Mouse (Mus musculus) monocyte, adult 5-6 weeks (primary cell): ENCODE results near the gene Zfp316. TPM values are rescaled to one million over a fixed set of nuclear protein-coding genes. Genes with fewer than 3 reads are reported as not detected.
A peak's percentile ranks its signal among the peaks of the same experiment; 100 is the strongest.

Source experiments
- ATAC-seq: fragments of 153-309, 156-312 bp; replicated peaks from 2 replicates; pipeline ENCODE4 v1.8.0; 2017; ENCODE audit warnings: mild to moderate bottlenecking; ENCODE audit not compliant: low TSS enrichment, insufficient number of reproducible peaks, severe bottlenecking, poor library complexity, low FRiP score
- total RNA-seq: library from RNA; stranded (forward); fragments of 200-1000, 200-491, 200-594 nt; gene quantifications from 3 replicates; pipeline ENCODE4 v1.2.3, GENCODE M21; 2017

Zfp316 gene
- total RNA-seq, 1 experiment from 2014 or later: 1.4 TPM

GRCm38 (mm10) chr5:143252791-143253185 lies 17.0 kb downstream of the Zfp316 start:
- no peak for ATAC-seq

- ATAC-seq: no peak
Observed at GRCm38 (mm10) chr5:143252039-143252438, 17.8 kb downstream of the Zfp316 start.

GRCm38 (mm10) chr5:143244926-143245325 lies 24.9 kb downstream of the Zfp316 start:
- no peak for ATAC-seq

GRCm38 (mm10) chr5:143236036-143236435 lies 33.8 kb downstream of the Zfp316 start:
- no peak for ATAC-seq

DNA sequence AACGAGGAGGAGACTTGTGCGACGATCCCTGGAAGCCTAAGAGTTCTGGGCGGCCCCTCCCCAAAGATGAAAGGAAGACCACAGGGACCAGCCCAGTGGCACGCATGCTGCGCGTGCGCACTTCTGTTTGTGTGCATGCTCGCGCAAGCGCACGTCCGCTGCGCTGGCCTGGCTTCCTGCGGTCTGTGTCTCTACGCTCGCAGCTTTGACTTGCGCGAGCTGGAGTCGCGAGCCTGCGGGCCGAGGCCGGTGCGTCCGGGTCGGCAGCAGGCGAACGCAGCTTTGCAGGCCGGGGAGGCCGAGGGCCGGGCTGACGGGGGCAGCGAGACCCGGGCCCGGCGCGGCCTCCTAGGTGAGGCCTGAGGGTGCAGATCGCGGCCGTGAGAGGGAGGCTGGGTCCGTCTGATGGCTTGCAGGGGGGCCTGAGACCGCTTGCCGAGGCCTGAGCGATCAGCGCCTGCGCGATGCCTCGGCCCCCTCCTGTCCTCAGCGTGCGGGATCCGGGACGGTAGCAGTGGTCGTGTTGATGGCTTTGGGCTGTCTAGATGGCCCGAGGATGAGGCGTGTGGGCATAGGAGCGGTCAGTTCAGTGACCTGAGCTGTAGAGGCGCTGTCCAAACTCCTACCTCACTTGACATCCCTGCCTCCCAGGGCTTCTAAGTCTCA lies 34.7 kb downstream of the Zfp316 start, which contains the start of gene Zfp12:
Zfp12 (plus strand) TSS at position 136 of the 666 bp plus-strand sequence.
- ATAC-seq: peak; percentile 89

DNA sequence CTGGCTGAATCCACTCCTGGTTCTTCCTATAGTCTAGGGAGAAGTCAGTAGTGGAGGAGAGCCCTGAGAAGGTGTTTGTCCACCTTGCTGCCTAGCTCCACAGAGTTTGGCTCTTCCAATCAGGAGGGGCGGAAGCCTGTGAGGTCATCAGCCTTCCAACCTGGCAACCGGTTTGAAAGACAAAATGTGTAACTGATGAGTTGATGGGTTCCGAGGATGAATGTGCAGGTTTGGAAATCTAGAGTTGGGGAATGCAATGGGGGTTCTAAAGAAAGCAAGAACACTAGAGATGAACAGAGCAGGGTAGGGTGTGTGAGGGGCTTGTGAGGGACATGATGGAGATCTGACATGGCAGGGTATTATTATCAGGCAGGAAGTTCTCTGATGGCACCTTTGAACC lies 43.0 kb downstream of the Zfp316 start, which contains the start of gene Spdye4a:
Spdye4a (minus strand) TSS at position 101 of the 400 bp plus-strand sequence.
- no peak for ATAC-seq

GRCm38 (mm10) chr5:143222287-143222686 lies 47.5 kb downstream of the Zfp316 start:
- no peak for ATAC-seq

- no peak for ATAC-seq
Observed at GRCm38 (mm10) chr5:143220996-143221395, 48.8 kb downstream of the Zfp316 start.

GRCm38 (mm10) chr5:143213832-143214231 lies 56.0 kb downstream of the Zfp316 start:
- no peak for ATAC-seq

DNA sequence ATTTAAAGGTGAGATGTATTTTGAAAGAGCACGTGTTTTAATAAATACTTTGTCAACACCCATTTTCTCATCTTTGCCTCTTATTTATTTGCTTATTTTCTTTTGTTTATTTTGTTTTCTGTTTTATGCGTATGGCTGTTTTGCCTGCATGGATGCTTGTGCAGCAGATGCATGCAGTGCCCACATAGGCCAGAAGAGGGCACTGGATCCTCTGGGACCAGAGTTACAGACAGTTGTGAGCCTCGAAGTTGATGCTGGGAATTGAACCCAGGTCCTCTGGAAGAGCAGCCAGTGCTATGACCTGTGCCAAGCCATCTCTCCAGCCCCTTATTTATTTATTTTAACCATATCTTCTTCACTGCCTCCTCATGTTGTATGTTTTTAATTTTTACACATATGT lies 64.8 kb downstream of the Zfp316 start:
- ATAC-seq: no peak

Other genes with a start within 250 kb of the Zfp316 start
- gene Rnf216, start 157.0 kb downstream of the Zfp316 start, total RNA-seq: 100 to 120 TPM (median 101 TPM) in 3 replicates
- not detected in 3 replicates for gene Olfr718-ps1, start 122.4 kb downstream of the Zfp316 start, total RNA-seq
- gene Rbak, start 89.2 kb downstream of the Zfp316 start, total RNA-seq: 6.0 to 19.7 TPM (median 18.1 TPM) in 3 replicates
- gene Spdye4b, start 89.0 kb downstream of the Zfp316 start, total RNA-seq: 0.29 to 0.95 TPM in 2 of 3 replicates, not detected in the other
- gene Spdye4a, start 43.1 kb downstream of the Zfp316 start, total RNA-seq: not detected in 3 replicates
- 17.0 to 19.7 TPM (median 17.2 TPM) in 3 replicates for gene Zfp12, start 34.9 kb downstream of the Zfp316 start, total RNA-seq
- gene Zfp853, start 23.6 kb upstream of the Zfp316 start, total RNA-seq: not detected in 3 replicates
- gene E130309D02Rik, start 45.3 kb upstream of the Zfp316 start, total RNA-seq: 7.4 to 12.5 TPM (median 10.3 TPM) in 3 replicates
- gene Zdhhc4, start 59.2 kb upstream of the Zfp316 start, total RNA-seq: 22.5 to 39.9 TPM (median 33.8 TPM) in 3 replicates
- gene Grid2ip, start 87.3 kb upstream of the Zfp316 start, total RNA-seq: not detected in 3 replicates
- gene Kdelr2, start 133.8 kb upstream of the Zfp316 start, total RNA-seq: 47.3 to 66.2 TPM (median 47.5 TPM) in 3 replicates
- gene Daglb, start 194.6 kb upstream of the Zfp316 start, total RNA-seq: 25.0 to 39.5 TPM (median 28.8 TPM) in 3 replicates